Mouse (Mus musculus) gonadal fat pad, adult 2 months (tissue): Measurements from ENCODE around the gene Fam107b. TPM values are rescaled to one million over a fixed set of nuclear protein-coding genes. Genes with fewer than 3 reads are reported as not detected.
"Not testable (repeated sequence)": the region's sequence is repeated elsewhere in the genome, so short reads cannot be mapped to it uniquely, and the experiment has no call there.

Experiments used
- DNase-seq: peaks from one replicate; pipeline ENCODE4 v3.0.0-alpha.2; 2012; ENCODE audit warnings: low read depth
- polyA plus RNA-seq: library from polyadenylated mRNA; depleted of rRNA; stranded (reverse); fragments of >200 nt; gene quantifications from 2 replicates; pipeline ENCODE4 v1.2.3, GENCODE M21; 2012

The Fam107b gene
- polyA plus RNA-seq, 1 experiment, result 8.1 TPM

DNA sequence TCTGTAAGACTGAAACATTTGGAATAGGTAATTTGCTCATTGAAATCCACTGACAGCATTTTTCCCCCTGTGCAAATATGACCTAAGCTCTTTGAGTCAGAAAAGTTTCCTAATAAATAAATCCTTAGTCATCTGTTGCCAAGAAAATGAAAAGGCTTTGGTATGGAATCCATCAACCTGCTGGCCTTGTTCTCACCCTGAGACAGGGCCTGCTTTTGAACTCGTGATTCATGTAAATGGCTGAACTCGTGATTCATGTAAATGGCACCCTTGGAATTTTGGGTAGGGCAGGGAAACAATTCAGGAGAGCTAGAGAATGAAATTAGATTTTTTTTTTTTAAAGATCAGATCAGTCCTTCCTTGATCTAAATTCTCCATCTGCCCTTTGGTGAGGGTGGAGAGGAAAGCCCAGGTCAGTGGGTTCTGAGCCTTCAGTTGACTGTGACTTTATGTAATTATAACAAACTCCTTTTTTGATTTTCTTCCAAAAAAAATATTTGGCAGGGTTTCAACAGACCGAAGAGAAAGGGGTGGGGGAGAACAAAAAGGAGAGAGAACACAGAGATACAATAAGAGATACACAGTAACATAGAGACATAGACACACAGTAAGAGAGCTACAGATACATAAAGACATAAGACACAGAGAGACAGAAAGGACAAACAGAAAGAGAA lies 142.2 kb downstream of the Fam107b start:
- peak; percentile 23 for DNase-seq

DNA sequence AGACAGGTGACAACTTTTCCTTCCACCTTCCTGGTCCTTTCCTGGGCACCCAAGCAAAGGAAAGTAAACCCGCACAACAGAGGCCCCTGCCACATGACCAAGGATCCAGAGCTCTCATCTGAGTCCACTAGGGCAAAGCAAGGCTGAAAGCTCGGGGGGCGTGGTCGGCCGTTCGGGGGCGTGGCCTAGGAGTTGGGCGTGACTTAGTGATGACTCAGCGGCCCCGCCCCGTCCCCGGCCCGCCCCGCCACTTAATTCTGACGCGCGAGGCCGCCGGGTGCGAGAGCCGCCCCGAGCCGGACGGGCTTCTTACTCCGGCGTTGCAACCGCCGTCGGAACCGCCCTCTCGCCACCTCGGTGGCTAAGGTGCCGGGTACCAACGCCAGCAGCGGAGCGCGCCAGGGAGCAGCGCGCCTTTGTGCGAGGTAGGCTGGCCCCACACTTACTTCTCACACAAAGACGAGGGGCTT lies 143.0 kb downstream of the Fam107b start:
- no peak for DNase-seq

DNA sequence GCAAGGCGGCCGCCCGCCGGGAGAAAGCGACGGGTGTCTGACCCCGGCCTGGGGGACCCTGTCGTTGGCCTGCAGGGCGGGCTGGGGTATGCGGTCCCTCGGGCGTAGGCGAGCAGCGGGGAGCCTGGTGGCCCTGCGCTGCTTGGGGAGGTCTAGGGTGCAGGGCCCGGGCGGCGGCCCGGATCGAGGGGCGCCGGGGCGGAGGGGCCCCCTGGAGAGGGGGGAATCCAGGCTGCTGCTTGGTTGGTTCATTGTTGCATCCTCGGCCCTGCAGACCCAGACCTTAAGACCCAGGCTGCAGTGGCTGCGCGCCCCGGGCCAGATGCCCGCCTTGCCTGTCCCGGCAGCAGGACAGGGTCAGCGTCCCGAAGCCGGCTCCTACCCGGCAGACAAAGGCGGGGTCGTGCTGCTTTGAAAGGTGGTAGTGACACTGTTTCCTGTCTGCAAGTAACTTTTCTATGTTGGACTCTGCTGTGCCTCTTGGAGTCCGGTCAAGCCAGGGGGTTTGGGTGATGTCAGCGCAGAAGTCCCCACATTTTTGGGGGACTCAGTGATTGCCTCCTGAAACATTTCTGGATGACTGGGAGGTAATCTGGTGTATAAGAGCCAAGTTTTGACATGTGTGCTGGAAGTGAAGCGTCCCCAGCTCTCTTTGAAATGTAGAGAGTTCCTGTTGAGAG lies 143.5 kb downstream of the Fam107b start:
- no peak for DNase-seq

DNA sequence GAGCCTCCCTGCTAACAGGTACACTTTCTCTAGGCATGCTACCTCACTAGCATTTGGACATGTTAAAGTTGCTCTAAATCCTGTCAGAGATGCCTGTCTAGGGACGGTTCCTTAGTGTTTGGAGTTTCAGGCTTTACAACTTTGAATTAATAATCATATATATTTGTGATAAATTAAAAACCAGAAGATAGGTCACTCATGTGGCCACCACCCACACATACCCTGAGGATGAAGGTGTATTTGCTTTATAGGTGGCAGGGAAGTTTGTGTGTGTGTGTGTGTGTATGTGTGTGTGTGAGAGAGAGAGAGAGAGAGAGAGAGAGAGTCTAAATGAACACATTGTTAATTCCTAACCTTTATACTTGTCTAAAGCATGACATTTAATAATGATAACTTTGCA lies 144.2 kb downstream of the Fam107b start:
- DNase-seq, result no peak

DNA sequence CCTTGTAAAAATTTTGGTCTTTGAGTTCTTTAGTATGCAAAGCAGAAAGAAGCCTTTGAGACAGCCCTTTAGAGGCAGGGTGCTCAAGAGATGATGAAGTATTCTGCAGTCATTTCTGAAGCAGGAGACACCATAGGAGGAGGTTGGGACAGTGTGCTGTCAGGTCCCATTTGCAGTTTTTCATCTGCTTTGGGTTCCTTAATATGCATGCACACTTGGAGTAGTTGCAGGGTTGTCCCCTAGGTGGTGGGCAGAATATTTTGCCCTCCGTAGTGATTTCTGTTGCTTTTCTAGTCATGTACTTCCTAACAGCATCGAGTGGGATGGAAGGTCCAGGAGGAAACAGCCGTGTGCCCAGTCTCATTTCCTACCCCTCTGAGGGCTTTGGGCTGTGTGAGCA lies 145.1 kb downstream of the Fam107b start:
- DNase-seq, result no peak

GRCm38 (mm10) chr2:3717268-3717667 lies 147.0 kb downstream of the Fam107b start:
- DNase-seq, result no peak

DNA sequence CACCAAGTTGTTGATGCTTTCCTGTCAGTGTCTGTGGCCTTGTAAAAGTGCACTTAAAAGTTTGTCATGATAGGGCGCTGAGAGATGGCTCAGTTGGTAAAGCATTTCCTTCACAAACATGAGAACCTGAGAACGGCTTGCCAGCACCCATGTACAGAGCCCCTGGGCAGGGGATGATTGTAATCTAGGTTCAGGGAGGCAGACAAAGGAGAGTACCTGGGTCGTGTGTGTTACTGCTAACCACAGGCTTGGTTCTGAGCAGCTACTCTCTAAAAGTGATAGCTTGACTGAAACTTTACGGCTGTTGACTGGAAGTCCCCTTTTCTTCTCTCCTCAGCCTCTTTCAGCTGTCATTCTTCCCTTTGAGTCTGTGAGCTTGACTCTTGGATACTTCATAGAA lies 147.6 kb downstream of the Fam107b start:
- no peak for DNase-seq

GRCm38 (mm10) chr2:3719436-3720121 lies 149.3 kb downstream of the Fam107b start:
- DNase-seq, result not testable (repeated sequence)

DNA sequence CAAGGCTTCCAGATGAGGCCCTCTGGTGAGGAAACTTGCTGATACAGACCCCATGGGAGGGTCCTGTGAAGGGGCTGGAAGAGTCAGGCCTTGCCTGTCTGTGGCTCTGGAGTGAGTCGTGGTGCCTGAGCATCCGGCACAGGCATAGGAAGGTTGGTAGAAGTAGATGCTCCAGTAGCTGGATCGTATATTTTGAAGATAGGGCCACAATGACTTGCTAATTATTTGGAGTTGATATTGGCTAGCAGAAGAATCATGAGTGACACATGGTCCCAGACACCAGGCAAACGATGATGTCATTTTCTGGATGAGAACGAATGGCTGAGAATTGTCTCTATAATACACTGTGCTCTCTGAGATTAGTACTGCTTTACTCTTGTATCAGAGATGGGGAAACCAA lies 150.8 kb downstream of the Fam107b start:
- no peak for DNase-seq

- DNase-seq, result no peak
Measured at GRCm38 (mm10) chr2:3721974-3722373, 151.7 kb downstream of the Fam107b start.

DNA sequence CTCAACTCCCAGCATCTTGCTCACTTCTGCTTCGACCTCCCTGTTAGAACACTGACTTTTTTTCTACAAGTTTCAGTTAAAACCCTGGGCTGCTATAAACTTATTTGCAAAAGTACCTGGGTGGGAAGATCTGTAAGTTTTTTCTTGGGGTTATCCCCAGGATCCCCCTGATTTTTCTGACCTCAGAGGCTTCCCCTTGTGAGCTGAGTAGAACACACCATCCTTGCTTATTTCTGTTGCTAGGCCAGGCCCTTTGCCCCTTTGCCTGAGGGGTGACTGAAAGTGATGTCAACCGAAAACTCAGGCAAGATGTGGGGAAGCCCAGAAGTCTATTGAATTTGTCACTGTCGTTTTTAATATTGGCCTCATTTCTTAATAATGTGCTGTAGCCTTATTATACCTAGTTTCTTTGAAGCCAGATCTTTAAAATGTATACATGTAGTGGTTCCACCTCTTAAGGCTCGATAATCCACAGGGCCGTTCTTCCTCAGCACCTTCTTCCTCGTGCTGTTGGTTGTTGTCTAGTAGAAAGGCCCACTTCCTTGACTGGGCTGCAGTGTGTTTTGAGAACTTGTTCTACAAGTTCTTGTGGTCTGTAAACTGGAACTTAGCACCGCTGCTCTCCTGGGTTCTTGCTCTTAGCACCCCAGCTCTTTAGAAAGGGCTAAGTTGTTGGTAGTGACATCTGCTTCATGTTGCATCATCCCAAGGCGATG lies 153.3 kb downstream of the Fam107b start:
- no peak for DNase-seq

DNA sequence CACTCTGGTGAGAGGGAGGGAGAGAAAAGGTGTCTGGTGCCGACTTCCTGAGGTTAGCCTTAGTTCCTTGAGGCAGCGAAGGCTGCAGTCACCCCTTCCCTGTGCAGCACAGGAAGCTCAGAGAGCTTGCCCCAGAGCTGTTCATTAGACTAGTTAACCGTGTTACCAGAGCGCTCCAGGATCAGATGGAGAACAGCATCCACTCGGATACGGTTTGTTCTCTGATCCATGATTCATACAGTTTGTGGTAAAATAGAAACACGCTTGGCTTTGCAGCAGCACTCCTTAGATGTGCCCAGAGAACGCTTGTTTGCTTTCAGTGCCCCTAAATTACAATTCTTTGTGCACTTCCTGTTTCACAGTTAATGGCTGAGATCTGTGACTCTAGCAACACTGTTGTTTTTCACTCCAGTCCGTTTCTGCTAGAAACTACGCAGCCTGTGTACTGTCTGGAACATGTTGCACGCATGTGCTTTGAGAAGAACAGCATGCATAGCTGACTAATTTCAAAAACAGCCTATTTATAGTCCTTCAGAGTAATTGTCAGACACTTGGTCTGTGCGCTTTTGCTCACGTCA lies 156.3 kb downstream of the Fam107b start:
- no peak for DNase-seq

DNA sequence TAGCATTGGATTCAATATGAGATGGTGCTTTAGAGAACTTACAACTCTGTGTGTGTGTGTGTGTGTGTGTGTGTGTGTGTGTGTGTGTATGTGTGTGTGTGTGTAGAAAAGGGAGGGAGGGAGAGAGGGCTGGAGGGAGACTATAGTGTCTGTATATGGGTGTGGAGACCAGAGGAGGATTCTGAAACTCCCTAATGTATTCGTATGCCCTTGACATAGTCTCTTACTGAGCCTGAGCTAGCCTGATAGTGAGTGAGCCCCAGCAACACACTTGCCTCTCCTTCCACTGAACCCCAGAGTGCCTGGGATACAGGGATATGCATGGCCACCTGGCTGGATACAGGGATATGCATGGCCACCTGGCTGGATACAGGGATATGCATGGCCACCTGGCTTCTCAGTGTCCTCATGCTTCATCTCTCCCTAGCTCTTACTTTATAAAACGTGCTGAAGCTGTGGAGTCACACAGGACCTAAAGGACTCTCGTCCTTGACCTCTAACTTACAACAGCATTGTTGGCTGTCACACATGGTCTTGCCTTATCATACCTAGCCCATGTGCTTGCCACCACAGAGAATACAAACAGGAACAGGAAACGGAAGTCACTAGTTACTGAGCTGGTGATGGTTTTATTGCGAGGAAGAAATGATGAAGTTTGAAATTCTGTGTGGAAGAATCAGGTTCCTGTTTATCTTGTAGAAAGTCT lies 157.1 kb downstream of the Fam107b start:
- no peak for DNase-seq

- no peak for DNase-seq
Measured at GRCm38 (mm10) chr2:3728090-3728489, 157.8 kb downstream of the Fam107b start.

- DNase-seq, result no peak
Measured at GRCm38 (mm10) chr2:3729586-3729985, 159.3 kb downstream of the Fam107b start.

DNA sequence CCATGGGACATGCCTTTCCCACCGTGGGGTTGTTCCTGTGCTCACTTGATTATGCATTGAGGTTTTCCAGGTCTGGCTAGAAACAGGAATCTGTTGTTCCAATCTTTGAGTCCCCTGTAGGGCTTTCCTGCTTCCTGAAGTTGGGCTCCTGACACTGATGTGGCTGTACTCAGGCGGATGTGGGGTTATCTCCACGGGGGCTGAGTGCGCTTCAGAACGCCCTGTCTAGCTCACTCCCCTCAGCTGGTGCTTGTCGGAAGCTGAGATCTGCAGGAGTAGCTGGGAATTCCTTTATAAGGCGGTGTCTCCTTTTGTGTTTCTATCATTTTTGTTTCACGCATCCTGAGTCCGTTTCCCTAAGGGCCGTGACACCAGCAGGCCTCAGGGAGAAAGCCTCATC lies 160.5 kb downstream of the Fam107b start:
- DNase-seq, result no peak

DNA sequence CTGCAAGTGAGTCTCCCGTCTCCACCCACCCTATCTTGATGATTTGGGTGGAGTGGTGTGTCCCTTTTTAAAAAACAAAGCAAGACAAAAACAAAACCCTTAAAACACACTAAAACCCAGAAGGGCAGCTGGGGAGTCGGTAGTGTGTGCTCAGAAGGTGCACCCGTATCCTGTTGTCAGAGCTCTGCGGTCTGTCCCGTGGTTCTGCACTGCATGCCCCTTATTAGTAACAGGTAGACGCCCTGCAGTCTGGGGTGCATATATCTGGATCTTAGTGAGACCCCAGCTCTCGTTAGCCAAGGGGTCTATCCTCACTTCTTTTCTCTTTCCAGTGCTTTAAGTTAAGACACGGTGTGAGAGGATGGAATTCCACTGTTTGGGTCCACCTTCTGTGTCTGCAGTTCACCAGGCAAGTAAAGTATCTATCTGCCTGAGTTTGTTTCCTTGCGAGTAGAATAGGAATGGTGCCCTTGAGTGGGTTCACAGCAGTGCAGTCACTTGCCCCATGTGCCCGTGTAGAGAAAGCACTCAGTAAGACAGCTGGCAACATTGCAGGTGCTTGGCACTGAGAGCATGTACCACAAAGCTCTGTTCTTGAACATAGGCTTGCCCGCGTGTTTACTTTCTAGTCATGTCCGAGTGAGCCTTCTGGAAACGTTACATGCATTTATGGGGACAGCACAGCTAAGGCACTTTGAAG lies 161.2 kb downstream of the Fam107b start:
- no peak for DNase-seq

GRCm38 (mm10) chr2:3737917-3738694 lies 167.8 kb downstream of the Fam107b start:
- DNase-seq, result no peak

- DNase-seq, result no peak
Measured at GRCm38 (mm10) chr2:3738734-3739133, 168.4 kb downstream of the Fam107b start.
